Mouse (Mus musculus): ENCODE measurements around the gene Nme8. TPM values are rescaled to one million over a fixed set of nuclear protein-coding genes. Genes with fewer than 3 reads are reported as not detected.

The Nme8 gene
- polyA plus RNA-seq, 1 experiment: not detected

GRCm38 (mm10) chr13:19602531-19602930 lies 95.1 kb downstream of the Nme8 start:
- 88% methylated on average over 1 of the region's 1 CpGs for WGBS
- no peak overlapping the region for H3K4me3 ChIP-seq (ENCODE audit: extremely low read depth, insufficient read depth, insufficient read length)

GRCm38 (mm10) chr13:19599242-19599641 lies 98.4 kb downstream of the Nme8 start:
- 78% methylated on average over 6 of the region's 6 CpGs for WGBS
- Histone ChIP-seq H3K27ac (ENCODE audit: insufficient read depth, low read length) (no peak overlapping the region), H3K27me3 (ENCODE audit: control insufficient read depth, insufficient read depth, low read length) (no peaks in the 10 kb centered on the region), H3K36me3 (ENCODE audit: control insufficient read depth, insufficient read depth, low read length) (no peaks in the 10 kb centered on the region), H3K4me3 (ENCODE audit: extremely low read depth, insufficient read depth, insufficient read length) (no peak overlapping the region), H3K4me1 (ENCODE audit: control insufficient read depth, insufficient read depth, insufficient read length) (no peaks in the 10 kb centered on the region)
- no peak for DNase-seq (ENCODE audit: low read depth in 1 of 2, low spot score in 2 of 2)
- no peak for TF ChIP-seq CTCF (IDR thresholded peaks at IDR 0.05; ENCODE audit: extremely low read depth, insufficient read depth, insufficient read length, insufficient replicate concordance)
- TF ChIP-seq POLR2A (IDR thresholded peaks at IDR 0.05; ENCODE audit: low read depth, low read length): no peak

More at GRCm38 (mm10) chr13:19602531-19602930, 95.1 kb downstream of the Nme8 start:
- no peak for TF ChIP-seq CTCF (IDR thresholded peaks at IDR 0.05; ENCODE audit: extremely low read depth, insufficient read depth, insufficient read length, insufficient replicate concordance)
- TF ChIP-seq POLR2A (IDR thresholded peaks at IDR 0.05; ENCODE audit: low read depth, low read length): no peak
- H3K36me3 ChIP-seq (ENCODE audit: control insufficient read depth, insufficient read depth, low read length): no peaks in the 10 kb centered on the region
- no peak overlapping the region for H3K27ac ChIP-seq (ENCODE audit: insufficient read depth, low read length)
- H3K4me1 ChIP-seq (ENCODE audit: control insufficient read depth, insufficient read depth, insufficient read length): no peaks in the 10 kb centered on the region
- DNase-seq (ENCODE audit: low read depth in 1 of 2, low spot score in 2 of 2): no peak
- no peaks in the 10 kb centered on the region for H3K27me3 ChIP-seq (ENCODE audit: control insufficient read depth, insufficient read depth, low read length)

GRCm38 (mm10) chr13:19595141-19595540 lies 102.5 kb downstream of the Nme8 start:
- Histone ChIP-seq H3K27me3 (ENCODE audit: control insufficient read depth, insufficient read depth, low read length) (no peaks in the 10 kb centered on the region), H3K4me3 (ENCODE audit: extremely low read depth, insufficient read depth, insufficient read length) (no peak overlapping the region), H3K27ac (ENCODE audit: insufficient read depth, low read length) (no peak overlapping the region), H3K4me1 (ENCODE audit: control insufficient read depth, insufficient read depth, insufficient read length) (no peaks in the 10 kb centered on the region), H3K36me3 (ENCODE audit: control insufficient read depth, insufficient read depth, low read length) (no peaks in the 10 kb centered on the region)
- no peak for TF ChIP-seq CTCF (IDR thresholded peaks at IDR 0.05; ENCODE audit: extremely low read depth, insufficient read depth, insufficient read length, insufficient replicate concordance)
- TF ChIP-seq POLR2A (IDR thresholded peaks at IDR 0.05; ENCODE audit: low read depth, low read length): no peak
- WGBS: 98% methylated on average over 1 of the region's 1 CpGs
- no peak for DNase-seq (ENCODE audit: low read depth in 1 of 2, low spot score in 2 of 2)

Other genes starting within 250 kb of the Nme8 start
- 6.5 and 7.8 TPM in 2 replicates for gene Epdr1, start 77.9 kb downstream of the Nme8 start, polyA plus RNA-seq (2012; rRNA removed)
- gene Sfrp4, start 74.7 kb downstream of the Nme8 start, polyA plus RNA-seq (2012; rRNA removed): 0.07 and 0.22 TPM in 2 replicates
- 1.9 and 2.5 TPM in 2 replicates for gene Gpr141, start 126.5 kb upstream of the Nme8 start, polyA plus RNA-seq (2012; rRNA removed)

All from spleen, adult 2 months (tissue).